Comparison of ENCODE assay signal across 17 mouse cellular contexts in genomic region chr2:109884507-109884906, GRCm38 (mm10). TPM values are rescaled to one million over a fixed set of nuclear protein-coding genes. Genes with fewer than 3 reads are reported as not detected.
A peak's percentile ranks its signal among the peaks of the same experiment; 100 is the strongest.
DNase-seq lines count a peak whose midpoint lies in the region; ATAC-seq and TF ChIP-seq lines count a peak whose summit lies in the region.
"Had no signal": no experiment of that assay in that cellular context is flagged by ENCODE, and none has a peak within 500 bp of the region (broad histone marks: within the 10 kb centered on the region; RNA-seq: fewer than 3 reads in every experiment).

No protein-coding gene starts in this region.

- ATAC-seq in stomach, postnatal 0 days (ENCODE audit: low FRiP score, low TSS enrichment) = no peak
- ATAC-seq: intestine, embryonic 15.5 days had no signal

- 53% methylated on average over 4 of the region's 4 CpGs for WGBS in stomach, postnatal 0 days

- intact Hi-C loops in gastrocnemius, adult 2 months (cut with DNase I) = loop anchor here (10.0 kb wide), 2 partner anchors 150 to 190 kb away; no protein-coding TSS in a partner anchor

- no peak overlapping the region for H3K4me3 ChIP-seq in gastrocnemius, adult 2 months
- no peak overlapping the region for H3K4me3 ChIP-seq in stomach, postnatal 0 days (ENCODE audit: low read depth, low read length)
- H3K4me3 ChIP-seq: hindbrain, embryonic 10.5 days; intestine, embryonic 15.5 days; limb, embryonic 13.5 days had no signal

- peak overlapping the region; percentile 43; the same call in 1 of the 2 replicates for H3K27ac ChIP-seq in gastrocnemius, adult 2 months
- H3K27ac ChIP-seq in stomach, postnatal 0 days (replicated peaks) = no peak overlapping the region
- H3K27ac ChIP-seq: hindbrain, embryonic 10.5 days; intestine, embryonic 15.5 days; limb, embryonic 13.5 days; macrophage had no signal

- H3K4me2 ChIP-seq in stomach, postnatal 0 days (replicated peaks; ENCODE audit: low read depth) = no peak overlapping the region
- H3K4me2 ChIP-seq: intestine, embryonic 15.5 days; limb, embryonic 13.5 days had no signal

- no peak overlapping the region for H3K9ac ChIP-seq in stomach, postnatal 0 days (ENCODE audit: low read length)
- H3K9ac ChIP-seq: intestine, embryonic 15.5 days; limb, embryonic 13.5 days had no signal

- DNase-seq in gastrocnemius, adult 2 months = peak; percentile 60
- no peak for DNase-seq in gastrocnemius, postnatal 4 days (ENCODE audit: low spot score in 2 of 2)
- DNase-seq in NIH3T3 (ENCODE audit: low read depth) = peak; percentile 8
- peak; percentile 65 for DNase-seq in cerebellum, adult 11 months
- DNase-seq in cerebellum, postnatal 36 days = peak; percentile 72 to 82
- no peak for DNase-seq in spleen, postnatal 4 days (ENCODE audit: low spot score in 2 of 2)
- no peak for DNase-seq in stomach, postnatal 0 days (ENCODE audit: low spot score)
- DNase-seq in layer of hippocampus, adult 9-10 months (ENCODE audit: low spot score) = no peak
- DNase-seq: kidney, postnatal 25 days; lung, adult 18-20 months; midbrain, embryonic 14.5 days; thymus, postnatal 14 days had no signal

- no peaks in the 10 kb centered on the region for H3K36me3 ChIP-seq in stomach, postnatal 0 days (ENCODE audit: control insufficient read depth, insufficient read depth, low read length)
- H3K36me3 ChIP-seq: hindbrain, embryonic 10.5 days; intestine, embryonic 15.5 days; limb, embryonic 13.5 days had no signal

- TF ChIP-seq EP300 in stomach, postnatal 0 days (optimal IDR thresholded peaks at IDR 0.05) = no peak

- H3K27me3 ChIP-seq in stomach, postnatal 0 days (ENCODE audit: control insufficient read depth, insufficient read depth, low read length) = no peaks in the 10 kb centered on the region
- H3K27me3 ChIP-seq: intestine, embryonic 15.5 days; limb, embryonic 13.5 days had no signal

- no peaks in the 10 kb centered on the region for H3K4me1 ChIP-seq in stomach, postnatal 0 days (replicated peaks; ENCODE audit: control insufficient read depth, insufficient read depth)
- H3K4me1 ChIP-seq: hindbrain, embryonic 10.5 days; intestine, embryonic 15.5 days; limb, embryonic 13.5 days had no signal

- H3K9me3 ChIP-seq in stomach, postnatal 0 days (ENCODE audit: control insufficient read depth, low read length) = no peaks in the 10 kb centered on the region
- H3K9me3 ChIP-seq: G1E; hindbrain, embryonic 10.5 days; intestine, embryonic 15.5 days; limb, embryonic 13.5 days had no signal

- no peak for TF ChIP-seq CTCF in gastrocnemius, adult 2 months (IDR thresholded peaks at IDR 0.05)
- no peak for TF ChIP-seq CTCF in stomach, postnatal 0 days (IDR thresholded peaks at IDR 0.05; ENCODE audit: low read depth)

RNA-seq across cellular contexts. Expression of gene Lin7c, which starts 6.1 kb away (rescaled TPM):
- 10 to 100 TPM; 27.5 to 32.9 TPM for total RNA-seq in gastrocnemius, adult 2 months (2021)
- 10 to 100 TPM; 38.6 to 47.3 TPM for total RNA-seq in gastrocnemius, postnatal 4 days (2021)
- polyA plus RNA-seq in stomach, postnatal 0 days (2015; fragmentation: Nextera tagmentation; extraction: Ambion mirVana) = 36.1 and 38.4 TPM in 2 replicates

RNA-seq across cellular contexts. Expression of gene Lgr4, which starts 32.9 kb away (rescaled TPM):
- 10 to 100 TPM; 28.9 to 30.4 TPM for total RNA-seq in gastrocnemius, adult 2 months (2021)
- total RNA-seq in gastrocnemius, postnatal 4 days (2021) = 10 to 100 TPM; 33.2 to 36.3 TPM
- polyA plus RNA-seq in stomach, postnatal 0 days (2015; fragmentation: Nextera tagmentation; extraction: Ambion mirVana) = 15.0 and 16.0 TPM in 2 replicates

Comparison
In these comparisons a context has a peak if more than half of its experiments do, and no peak if none do; other contexts are left out.
1. DNase-seq: peak in gastrocnemius, adult 2 months (single experiment), NIH3T3 (single experiment), cerebellum, adult 11 months (single experiment) and cerebellum, postnatal 36 days (2 of 2); none in gastrocnemius, postnatal 4 days (0 of 2), spleen, postnatal 4 days (0 of 2), stomach, postnatal 0 days (single experiment) and layer of hippocampus, adult 9-10 months (single experiment).